Mouse (Mus musculus) MEL (cell line): ENCODE measurements at regions not wholly inside any gene's neighbourhood (a gene's known extent, or its start where the extent isn't known, plus 50 kb on each side); places are given as distances from the start of the nearest gene placed in this dataset.

ENCODE experiments used
- DNase-seq: peaks from one replicate; pipeline ENCODE4 v3.0.0; 2011; ENCODE audit warnings: low read depth, low spot score
- H3K27ac ChIP-seq: 2 replicates; pipeline ENCODE4 v1.5.1; 2012; ENCODE audit warnings: low read depth, mild to moderate bottlenecking, control low read depth, low read length, moderate library complexity; ENCODE audit not compliant: control insufficient read depth
- H3K27me3 ChIP-seq, 2 experiments: fragments of 150-350 bp in 1 of 2; sonication (generic) in 1 of 2; 2 replicates each; pipeline ENCODE4 v1.6.1; 2012; ENCODE audit warnings: low read length in 2 of 2, mild to moderate bottlenecking in 2 of 2, improper control_type of control experiment in 1 of 2, moderate library complexity in 1 of 2; ENCODE audit not compliant: insufficient read depth in 2 of 2, control insufficient read depth in 1 of 2
- H3K36me3 ChIP-seq, 2 experiments: 2 replicates each; pipeline ENCODE4 v1.6.1; 2012 to 2014; ENCODE audit warnings: low read length in 2 of 2, improper control_type of control experiment in 1 of 2, inconsistent platforms in 1 of 2, mild to moderate bottlenecking in 1 of 2; ENCODE audit not compliant: insufficient read depth in 2 of 2, control insufficient read depth in 1 of 2
- H3K4me1 ChIP-seq, 2 experiments: fragments of 150-350 bp in 1 of 2; sonication (generic) in 1 of 2; 2 replicates each; pipeline ENCODE4 v1.6.1; 2012; ENCODE audit warnings: low read length in 2 of 2, improper control_type of control experiment in 1 of 2, mild to moderate bottlenecking in 1 of 2; ENCODE audit not compliant: insufficient read depth in 2 of 2, control insufficient read depth in 1 of 2
- H3K4me3 ChIP-seq, 2 experiments: fragments of 150-350 bp in 1 of 2; sonication (generic) in 1 of 2; 2 replicates each; pipeline ENCODE4 v1.5.1; 2012; ENCODE audit warnings: low read depth in 2 of 2, low read length in 2 of 2, mild to moderate bottlenecking in 2 of 2, moderate library complexity in 2 of 2, control low read depth in 1 of 2, improper control_type of control experiment in 1 of 2; ENCODE audit not compliant: control insufficient read depth in 1 of 2, insufficient read depth in 1 of 2
- H3K79me2 ChIP-seq: 2 replicates; pipeline ENCODE4 v1.6.1; 2012; ENCODE audit warnings: mild to moderate bottlenecking, low read length, moderate library complexity; ENCODE audit not compliant: control insufficient read depth, poor library complexity, insufficient read depth
- H3K9ac ChIP-seq: 2 replicates; pipeline ENCODE4 v1.6.1; 2012; ENCODE audit warnings: low read depth, mild to moderate bottlenecking, control low read depth, low read length, moderate library complexity; ENCODE audit not compliant: control insufficient read depth, poor library complexity, severe bottlenecking
- H3K9me3 ChIP-seq: fragments of 150-350 bp; sonication (generic); replicated peaks from 2 replicates; pipeline ENCODE4 v1.6.1; 2012; ENCODE audit warnings: mild to moderate bottlenecking, low read length, improper control_type of control experiment, moderate library complexity; ENCODE audit not compliant: insufficient read depth
- BHLHE40 ChIP-seq: IDR thresholded peaks from 2 replicates; pipeline ENCODE4 v1.6.1; 2012; ENCODE audit warnings: low read depth, mild to moderate bottlenecking, inconsistent platforms, low read length, improper control_type of control experiment, borderline replicate concordance
- CHD1 ChIP-seq: IDR thresholded peaks from 2 replicates; pipeline ENCODE4 v1.6.1; 2012; ENCODE audit warnings: low read depth, mild to moderate bottlenecking, inconsistent platforms, low read length, improper control_type of control experiment
- CHD2 ChIP-seq: IDR thresholded peaks from 2 replicates; pipeline ENCODE4 v1.6.1; 2011; ENCODE audit warnings: low read length, improper control_type of control experiment
- CTCF ChIP-seq, 3 experiments: IDR thresholded peaks in 2 of 3; conservative IDR thresholded peaks in 1 of 3; 2 replicates each; pipeline ENCODE4 v1.5.1; 2011 to 2012; ENCODE audit warnings: low read length in 3 of 3, low read depth in 2 of 3, mild to moderate bottlenecking in 2 of 3, improper control_type of control experiment in 1 of 3, inconsistent platforms in 1 of 3, mixed read lengths in 1 of 3, moderate library complexity in 1 of 3; ENCODE audit not compliant: control insufficient read depth in 1 of 3, insufficient read depth in 1 of 3, poor library complexity in 1 of 3, severe bottlenecking in 1 of 3
- EP300 ChIP-seq, 2 experiments: IDR thresholded peaks; 2 replicates each; pipeline ENCODE4 v1.6.1; 2011; ENCODE audit warnings: improper control_type of control experiment in 2 of 2, low read length in 2 of 2, low read depth in 1 of 2, mild to moderate bottlenecking in 1 of 2
- GABPA ChIP-seq: IDR thresholded peaks from 2 replicates; pipeline ENCODE4 v1.6.1; 2012; ENCODE audit warnings: low read depth, mild to moderate bottlenecking, inconsistent platforms, low read length, improper control_type of control experiment, moderate library complexity
- GATA1 ChIP-seq: IDR thresholded peaks from 2 replicates; pipeline ENCODE4 v1.6.1; 2011; ENCODE audit warnings: low read depth, low read length, improper control_type of control experiment
- HCFC1 ChIP-seq: IDR thresholded peaks from 2 replicates; pipeline ENCODE4 v1.6.1; 2012; ENCODE audit warnings: low read depth, mild to moderate bottlenecking, inconsistent platforms, low read length, improper control_type of control experiment, moderate library complexity
- JUND ChIP-seq: IDR thresholded peaks from 2 replicates; pipeline ENCODE4 v1.6.1; 2011; ENCODE audit warnings: low read depth, mild to moderate bottlenecking, improper control_type of control experiment, low read length
- KAT2A ChIP-seq: conservative IDR thresholded peaks from 2 replicates; pipeline ENCODE4 v1.6.1; 2012; ENCODE audit warnings: low read depth, low read length, improper control_type of control experiment, inconsistent platforms
- MAFK ChIP-seq: IDR thresholded peaks from 2 replicates; pipeline ENCODE4 v1.6.1; 2011; ENCODE audit warnings: low read depth, mild to moderate bottlenecking, low read length, improper control_type of control experiment, borderline replicate concordance
- MAX ChIP-seq: IDR thresholded peaks from 2 replicates; pipeline ENCODE4 v1.6.1; 2011; ENCODE audit warnings: low read length, improper control_type of control experiment
- NRF1 ChIP-seq: IDR thresholded peaks from 2 replicates; pipeline ENCODE4 v1.6.1; 2014; ENCODE audit warnings: low read depth, mild to moderate bottlenecking, inconsistent platforms, low read length, improper control_type of control experiment, moderate library complexity; ENCODE audit not compliant: poor library complexity, insufficient read depth, severe bottlenecking
- POLR2A ChIP-seq, 2 experiments: IDR thresholded peaks; 2 replicates each; pipeline ENCODE4 v1.6.1; 2011 to 2012; ENCODE audit warnings: low read length in 2 of 2, mild to moderate bottlenecking in 2 of 2, control low read depth in 1 of 2, improper control_type of control experiment in 1 of 2, low read depth in 1 of 2, moderate library complexity in 1 of 2; ENCODE audit not compliant: control insufficient read depth in 1 of 2, insufficient read depth in 1 of 2, poor library complexity in 1 of 2
- POLR2AphosphoS5 ChIP-seq: IDR thresholded peaks from 2 replicates; pipeline ENCODE4 v1.6.1; 2012; ENCODE audit warnings: low read depth, borderline replicate concordance, mild to moderate bottlenecking, inconsistent platforms, low read length, moderate library complexity, mixed read lengths
- RAD21 ChIP-seq: IDR thresholded peaks from 2 replicates; pipeline ENCODE4 v1.6.1; 2011; ENCODE audit warnings: mild to moderate bottlenecking, low read depth, low read length, improper control_type of control experiment
- RCOR1 ChIP-seq: IDR thresholded peaks from 2 replicates; pipeline ENCODE4 v1.6.1; 2012; ENCODE audit warnings: low read depth, mild to moderate bottlenecking, inconsistent platforms, low read length, improper control_type of control experiment
- SIN3A ChIP-seq: IDR thresholded peaks from 2 replicates; pipeline ENCODE4 v1.6.1; 2012; ENCODE audit warnings: low read length, improper control_type of control experiment, inconsistent platforms
- TBP ChIP-seq: IDR thresholded peaks from 2 replicates; pipeline ENCODE4 v1.8.0; 2011; ENCODE audit warnings: low read depth, low read length, improper control_type of control experiment
- UBTF ChIP-seq: IDR thresholded peaks from 2 replicates; pipeline ENCODE4 v1.6.1; 2012; ENCODE audit warnings: low read depth, mild to moderate bottlenecking, inconsistent platforms, low read length, improper control_type of control experiment, moderate library complexity, borderline replicate concordance; ENCODE audit not compliant: insufficient read depth
- USF1 ChIP-seq: IDR thresholded peaks from 2 replicates; pipeline ENCODE4 v1.6.1; 2014; ENCODE audit warnings: low read depth, mild to moderate bottlenecking, inconsistent platforms, low read length, improper control_type of control experiment, moderate library complexity
- USF2 ChIP-seq, 2 experiments: IDR thresholded peaks; 2 replicates each; pipeline ENCODE4 v1.6.1; 2011 to 2012; ENCODE audit warnings: improper control_type of control experiment in 2 of 2, low read length in 2 of 2, borderline replicate concordance in 1 of 2, inconsistent platforms in 1 of 2, low read depth in 1 of 2, mild to moderate bottlenecking in 1 of 2; ENCODE audit not compliant: insufficient read depth in 1 of 2
- ZC3H11A ChIP-seq: IDR thresholded peaks from 2 replicates; pipeline ENCODE4 v1.6.1; 2012; ENCODE audit warnings: low read depth, mild to moderate bottlenecking, inconsistent platforms, low read length, improper control_type of control experiment
- ZKSCAN1 ChIP-seq: IDR thresholded peaks from 2 replicates; pipeline ENCODE4 v1.6.1; 2012; ENCODE audit warnings: low read depth, mild to moderate bottlenecking, inconsistent platforms, low read length, improper control_type of control experiment, moderate library complexity
- ZMIZ1 ChIP-seq: IDR thresholded peaks from 2 replicates; pipeline ENCODE4 v1.6.1; 2012; ENCODE audit warnings: low read depth, mild to moderate bottlenecking, inconsistent platforms, low read length, improper control_type of control experiment, moderate library complexity
- ZNF384 ChIP-seq: IDR thresholded peaks from 2 replicates; pipeline ENCODE4 v1.6.1; 2012; ENCODE audit warnings: low read depth, mild to moderate bottlenecking, inconsistent platforms, low read length, improper control_type of control experiment

DNA sequence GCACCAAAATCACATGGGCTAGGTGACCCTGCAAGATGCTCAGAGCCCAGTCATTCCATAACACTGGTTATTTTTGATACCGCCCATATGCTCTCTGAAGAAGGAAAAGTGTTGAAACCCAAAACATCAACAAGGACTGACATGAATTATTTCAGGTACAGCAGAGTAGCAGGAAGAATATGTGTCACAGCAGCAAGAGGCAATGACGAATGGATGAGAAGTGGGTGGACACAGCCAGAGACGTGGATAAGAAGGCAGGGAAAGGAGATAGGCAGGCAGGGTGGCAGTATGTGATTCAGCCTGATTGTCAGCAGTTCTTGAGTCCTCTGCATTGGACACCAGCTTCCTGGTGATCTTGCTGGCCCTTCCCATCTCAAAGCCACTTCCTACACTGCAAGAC is 93.4 kb downstream of the Scg2 start:
- no peaks in the 10 kb centered on the region for H3K9me3 ChIP-seq
- no peak overlapping the region for H3K27ac ChIP-seq
- H3K79me2 ChIP-seq: no peaks in the 10 kb centered on the region
- H3K4me1 ChIP-seq: no peaks in the 10 kb centered on the region
- H3K9ac ChIP-seq: no peak overlapping the region
- TF ChIP-seq GABPA: no peak
- TF ChIP-seq HCFC1: no peak
- TF ChIP-seq UBTF: no peak
- no peak for TF ChIP-seq MAX
- TF ChIP-seq NRF1: no peak
- TF ChIP-seq KAT2A: no peak
- TF ChIP-seq BHLHE40: no peak
- no peak for TF ChIP-seq TBP
- TF ChIP-seq ZC3H11A: no peak
- TF ChIP-seq JUND: no peak
- no peak for TF ChIP-seq GATA1
- no peak for TF ChIP-seq POLR2A (IDR thresholded peaks at IDR 0.05; ENCODE audit: control insufficient read depth in 1 of 2, insufficient read depth in 1 of 2, low read depth in 1 of 2, low read length in 2 of 2, poor library complexity in 1 of 2)
- no peak for TF ChIP-seq RCOR1
- TF ChIP-seq EP300 (IDR thresholded peaks at IDR 0.05; ENCODE audit: low read depth in 1 of 2, low read length in 2 of 2): no peak
- no peak for TF ChIP-seq CHD2
- no peak for TF ChIP-seq POLR2AphosphoS5
- no peaks in the 10 kb centered on the region for H3K36me3 ChIP-seq
- H3K4me3 ChIP-seq: no peak overlapping the region
- no peak for DNase-seq
- H3K27me3 ChIP-seq: no peaks in the 10 kb centered on the region

GRCm38 (mm10) chr1:79335480-79336114 is 104.3 kb downstream of the Scg2 start:
- Histone ChIP-seq H3K4me3 (no peak overlapping the region), H3K27ac (no peak overlapping the region), H3K9ac (no peak overlapping the region), H3K79me2 (no peaks in the 10 kb centered on the region), H3K36me3 (no peaks in the 10 kb centered on the region), H3K27me3 (no peaks in the 10 kb centered on the region)
- no peak for DNase-seq
- no peak for TF ChIP-seq ZNF384
- TF ChIP-seq USF2 (IDR thresholded peaks at IDR 0.05; ENCODE audit: borderline replicate concordance in 1 of 2, insufficient read depth in 1 of 2, low read depth in 1 of 2, low read length in 2 of 2): no peak
- TF ChIP-seq JUND: no peak
- no peak for TF ChIP-seq GABPA
- no peak for TF ChIP-seq ZMIZ1
- TF ChIP-seq TBP: no peak
- no peak for TF ChIP-seq BHLHE40
- TF ChIP-seq CTCF (IDR thresholded peaks at IDR 0.05 in 2 of 3, conservative IDR thresholded peaks at IDR 0.05 in 1 of 3; ENCODE audit: control insufficient read depth in 1 of 3, insufficient read depth in 1 of 3, low read depth in 2 of 3, low read length in 3 of 3, poor library complexity in 1 of 3, severe bottlenecking in 1 of 3): no peak
- TF ChIP-seq CHD1: no peak
- TF ChIP-seq SIN3A: no peak
- no peak for TF ChIP-seq UBTF
- no peak for TF ChIP-seq RCOR1
- no peak for TF ChIP-seq USF1
- TF ChIP-seq MAFK: no peak
- TF ChIP-seq ZC3H11A: no peak
- no peak for TF ChIP-seq ZKSCAN1
- TF ChIP-seq RAD21: no peak
- no peak for TF ChIP-seq KAT2A
- TF ChIP-seq, all 39 proteins: peak for 0
- no peaks in the 10 kb centered on the region for H3K9me3 ChIP-seq
- no peaks in the 10 kb centered on the region for H3K4me1 ChIP-seq
